Mouse (Mus musculus): ENCODE measurements around the gene Psg23. TPM values are rescaled to one million over a fixed set of nuclear protein-coding genes. Genes with fewer than 3 reads are reported as not detected.
"Not testable (repeated sequence)": the region's sequence is repeated elsewhere in the genome, so short reads cannot be mapped to it uniquely, and the experiment has no call there.

The Psg23 gene
- total RNA-seq (2014; rRNA removed) (not detected in 2 replicates), polyA plus RNA-seq (2012; rRNA removed) (not detected in 2 replicates)

DNA sequence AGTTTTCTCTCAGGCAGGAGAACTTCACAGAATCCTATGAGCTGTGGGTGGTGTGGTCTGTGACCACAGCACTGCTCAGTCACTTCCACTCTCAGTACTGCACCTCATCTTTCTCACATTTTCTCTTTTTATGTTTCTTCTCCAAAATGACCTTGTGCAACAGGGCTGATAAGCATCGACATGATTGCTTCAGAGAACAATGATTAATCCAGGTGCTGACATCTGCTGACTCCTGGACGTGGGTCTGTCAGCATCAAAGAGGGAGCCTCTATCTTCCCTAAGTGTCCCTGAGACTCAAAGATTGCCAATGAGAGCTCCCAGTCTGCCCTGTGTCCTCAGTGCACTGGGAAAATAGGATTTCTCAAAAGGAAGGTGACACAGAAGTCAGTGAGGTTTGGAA is at the start of gene Psg23:
Gene Psg23 (minus strand): TSS at position 101 of the 400 bp plus-strand sequence.
- 21% methylated on average over 2 of the region's 2 CpGs for WGBS
- not testable (repeated sequence) for H3K4me3 ChIP-seq (ENCODE audit: insufficient read depth, low read depth, low read length); H3K27me3 ChIP-seq (ENCODE audit: control insufficient read depth, insufficient read depth, low read length); H3K4me1 ChIP-seq (ENCODE audit: control insufficient read depth, insufficient read depth, low read length); H3K36me3 ChIP-seq (ENCODE audit: control insufficient read depth, insufficient read depth, low read length); H3K79me2 ChIP-seq (ENCODE audit: control insufficient read depth, insufficient read depth, low read length); DNase-seq (ENCODE audit: extremely low read depth, low read depth, low spot score); H3K27ac ChIP-seq (replicated peaks; ENCODE audit: insufficient read depth, low read depth, low read length); H3K9ac ChIP-seq (ENCODE audit: low read depth, low read length)

DNA sequence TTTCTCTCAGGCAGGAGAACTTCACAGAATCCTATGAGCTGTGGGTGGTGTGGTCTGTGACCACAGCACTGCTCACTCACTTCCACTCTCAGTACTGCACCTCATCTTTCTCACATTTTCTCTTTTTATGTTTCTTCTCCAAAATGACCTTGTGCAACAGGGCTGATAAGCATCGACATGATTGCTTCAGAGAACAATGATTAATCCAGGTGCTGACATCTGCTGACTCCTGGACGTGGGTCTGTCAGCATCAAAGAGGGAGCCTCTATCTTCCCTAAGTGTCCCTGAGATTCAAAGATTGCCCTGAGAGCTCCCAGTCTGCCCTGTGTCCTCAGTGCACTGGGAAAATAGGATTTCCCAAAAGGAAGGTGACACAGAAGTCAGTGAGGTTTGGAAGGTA is 40.3 kb upstream of the Psg23 start, which contains the start of gene Psg21:
Gene Psg21 (minus strand): TSS at position 101 of the 400 bp plus-strand sequence.
- H3K4me3 ChIP-seq (ENCODE audit: insufficient read depth, low read depth, low read length); H3K27me3 ChIP-seq (ENCODE audit: control insufficient read depth, insufficient read depth, low read length); DNase-seq (ENCODE audit: extremely low read depth, low read depth, low spot score); H3K4me1 ChIP-seq (ENCODE audit: control insufficient read depth, insufficient read depth, low read length); H3K36me3 ChIP-seq (ENCODE audit: control insufficient read depth, insufficient read depth, low read length); H3K79me2 ChIP-seq (ENCODE audit: control insufficient read depth, insufficient read depth, low read length); H3K9ac ChIP-seq (ENCODE audit: low read depth, low read length); H3K27ac ChIP-seq (replicated peaks; ENCODE audit: insufficient read depth, low read depth, low read length): not testable (repeated sequence)
- WGBS, result 26% methylated on average over 2 of the region's 2 CpGs

DNA sequence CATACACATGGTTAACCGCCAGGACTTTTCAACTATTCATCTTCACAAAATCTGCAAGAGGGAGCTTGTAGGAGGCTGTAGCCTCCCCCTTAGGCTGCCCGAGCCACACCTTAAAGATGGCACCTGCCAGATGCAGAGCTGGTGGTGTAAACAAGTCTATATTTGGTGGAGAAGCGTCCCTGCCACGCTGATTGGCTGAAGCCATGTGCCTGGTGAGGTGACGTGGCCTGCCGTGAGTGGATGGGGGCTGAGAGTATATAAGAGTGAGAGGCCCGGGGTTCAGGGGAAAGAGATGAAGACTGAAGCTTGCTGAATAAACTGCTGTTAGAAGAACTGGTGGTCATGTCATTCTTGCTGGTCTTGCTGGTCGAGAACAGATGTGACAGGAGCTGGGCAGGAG is 10.6 kb upstream of the Psg23 start:
- H3K79me2 ChIP-seq (ENCODE audit: control insufficient read depth, insufficient read depth, low read length); H3K9ac ChIP-seq (ENCODE audit: low read depth, low read length); DNase-seq (ENCODE audit: extremely low read depth, low read depth, low spot score); H3K4me1 ChIP-seq (ENCODE audit: control insufficient read depth, insufficient read depth, low read length); H3K27ac ChIP-seq (replicated peaks; ENCODE audit: insufficient read depth, low read depth, low read length); H3K27me3 ChIP-seq (ENCODE audit: control insufficient read depth, insufficient read depth, low read length); H3K4me3 ChIP-seq (ENCODE audit: insufficient read depth, low read depth, low read length); H3K36me3 ChIP-seq (ENCODE audit: control insufficient read depth, insufficient read depth, low read length): not testable (repeated sequence)
- 78% methylated on average over 8 of the region's 8 CpGs for WGBS

DNA sequence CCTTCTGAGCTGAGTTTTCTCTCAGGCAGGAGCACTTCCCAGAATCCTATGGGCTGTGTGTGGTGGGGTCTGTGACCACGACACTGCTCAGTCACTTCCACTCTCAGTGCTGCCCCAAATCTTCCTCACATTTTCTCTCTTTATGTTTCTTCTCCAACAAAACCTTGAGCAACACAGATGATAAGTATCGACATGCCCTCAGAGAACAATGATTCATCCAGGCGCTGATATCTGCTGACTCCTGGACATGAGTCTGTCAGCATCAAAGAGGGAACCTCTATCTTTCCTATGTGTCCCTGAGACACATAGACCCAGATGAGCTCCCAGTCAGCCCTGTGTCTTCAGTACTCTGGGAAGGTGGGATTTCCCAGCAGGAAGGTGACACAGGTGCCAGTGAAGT is 49.1 kb downstream of the Psg23 start, which contains the start of gene Psg27:
Gene Psg27 (minus strand): TSS at position 101 of the 400 bp plus-strand sequence.
- WGBS, result 75% methylated on average over 3 of the region's 3 CpGs
- Histone ChIP-seq H3K9ac (ENCODE audit: low read depth, low read length) (no peak within 1 kb of the TSS), H3K4me1 (ENCODE audit: control insufficient read depth, insufficient read depth, low read length) (no peaks in the 10 kb centered on the region), H3K27me3 (ENCODE audit: control insufficient read depth, insufficient read depth, low read length) (no peaks in the 10 kb centered on the region), H3K36me3 (ENCODE audit: control insufficient read depth, insufficient read depth, low read length) (no peaks in the 10 kb centered on the region), H3K27ac (replicated peaks; ENCODE audit: insufficient read depth, low read depth, low read length) (no peak within 1 kb of the TSS), H3K4me3 (ENCODE audit: insufficient read depth, low read depth, low read length) (no peak within 1 kb of the TSS), H3K79me2 (ENCODE audit: control insufficient read depth, insufficient read depth, low read length) (no peaks in the 10 kb centered on the region)
- TF ChIP-seq POLR2A (IDR thresholded peaks at IDR 0.05; ENCODE audit: extremely low read depth, insufficient read depth, low read length) (no peak), CTCF (IDR thresholded peaks at IDR 0.05; ENCODE audit: low read depth, low read length) (no peak)
- DNase-seq (ENCODE audit: extremely low read depth, low read depth, low spot score), result no peak

DNA sequence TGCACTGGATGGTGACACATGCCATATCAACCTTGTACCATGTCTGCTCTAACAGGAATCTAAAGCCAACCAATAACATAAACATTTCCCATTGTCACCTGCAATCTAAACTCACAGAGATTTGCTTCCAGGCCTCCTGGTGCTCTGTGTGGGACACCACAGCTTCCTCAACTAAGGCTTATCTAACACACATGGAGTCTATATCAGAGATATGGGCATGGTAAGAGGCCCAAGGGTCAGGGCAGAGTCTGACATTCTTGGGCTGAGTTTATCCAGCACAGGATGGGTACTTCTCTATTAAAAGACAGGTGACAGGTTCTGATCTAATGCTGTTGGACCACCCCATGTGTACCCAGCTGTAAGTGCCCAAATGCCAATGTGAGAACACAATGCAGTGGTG is 56.5 kb downstream of the Psg23 start:
- DNase-seq (ENCODE audit: extremely low read depth, low read depth, low spot score), result no peak
- TF ChIP-seq POLR2A (IDR thresholded peaks at IDR 0.05; ENCODE audit: extremely low read depth, insufficient read depth, low read length), result no peak
- no peak for TF ChIP-seq CTCF (IDR thresholded peaks at IDR 0.05; ENCODE audit: low read depth, low read length)
- Histone ChIP-seq H3K4me1 (ENCODE audit: control insufficient read depth, insufficient read depth, low read length) (no peaks in the 10 kb centered on the region), H3K27me3 (ENCODE audit: control insufficient read depth, insufficient read depth, low read length) (no peaks in the 10 kb centered on the region), H3K27ac (replicated peaks; ENCODE audit: insufficient read depth, low read depth, low read length) (no peak overlapping the region), H3K79me2 (ENCODE audit: control insufficient read depth, insufficient read depth, low read length) (no peaks in the 10 kb centered on the region), H3K4me3 (ENCODE audit: insufficient read depth, low read depth, low read length) (no peak overlapping the region), H3K36me3 (ENCODE audit: control insufficient read depth, insufficient read depth, low read length) (no peaks in the 10 kb centered on the region), H3K9ac (ENCODE audit: low read depth, low read length) (no peak overlapping the region)

Other genes starting within 250 kb of the Psg23 start
- gene Psg28, start 184.5 kb downstream of the Psg23 start, total RNA-seq (2014; rRNA removed), result not detected in 2 replicates
- not detected in 2 replicates for gene Psg28, start 184.5 kb downstream of the Psg23 start, polyA plus RNA-seq (2012; rRNA removed)
- not detected in 2 replicates for gene Psg26, start 132.3 kb downstream of the Psg23 start, total RNA-seq (2014; rRNA removed)
- gene Psg26, start 132.3 kb downstream of the Psg23 start, polyA plus RNA-seq (2012; rRNA removed), result not detected in 2 replicates
- gene Psg25, start 84.2 kb downstream of the Psg23 start, total RNA-seq (2014; rRNA removed), result not detected in 2 replicates
- not detected in 2 replicates for gene Psg25, start 84.2 kb downstream of the Psg23 start, polyA plus RNA-seq (2012; rRNA removed)
- gene Psg27, start 49.2 kb downstream of the Psg23 start, total RNA-seq (2014; rRNA removed), result not detected in 2 replicates
- not detected in 2 replicates for gene Psg27, start 49.2 kb downstream of the Psg23 start, polyA plus RNA-seq (2012; rRNA removed)
- gene Psg21, start 40.2 kb upstream of the Psg23 start, total RNA-seq (2014; rRNA removed), result not detected in 2 replicates
- gene Psg21, start 40.2 kb upstream of the Psg23 start, polyA plus RNA-seq (2012; rRNA removed), result not detected in 2 replicates
- not detected in 2 replicates for gene Psg20, start 69.7 kb upstream of the Psg23 start, total RNA-seq (2014; rRNA removed)
- not detected in 2 replicates for gene Psg20, start 69.7 kb upstream of the Psg23 start, polyA plus RNA-seq (2012; rRNA removed)
- not detected in 2 replicates for gene Psg22, start 101.6 kb upstream of the Psg23 start, total RNA-seq (2014; rRNA removed)
- 0.04 TPM in 1 of 2 replicates, not detected in the other for gene Psg22, start 101.6 kb upstream of the Psg23 start, polyA plus RNA-seq (2012; rRNA removed)
- not detected in 2 replicates for gene Psg19, start 182.0 kb upstream of the Psg23 start, total RNA-seq (2014; rRNA removed)
- not detected in 2 replicates for gene Psg19, start 182.0 kb upstream of the Psg23 start, polyA plus RNA-seq (2012; rRNA removed)
- gene Psg17, start 205.1 kb upstream of the Psg23 start, total RNA-seq (2014; rRNA removed), result not detected in 2 replicates
- not detected in 2 replicates for gene Psg17, start 205.1 kb upstream of the Psg23 start, polyA plus RNA-seq (2012; rRNA removed)
- 0.83 and 1.1 TPM in 2 replicates for gene Mill2, start 223.5 kb upstream of the Psg23 start, total RNA-seq (2014; rRNA removed)
- 0.37 and 0.50 TPM in 2 replicates for gene Mill2, start 223.5 kb upstream of the Psg23 start, polyA plus RNA-seq (2012; rRNA removed)